Comparison of ENCODE assay signal across 18 mouse cellular contexts in genomic region chr5:110774511-110774910, GRCm38 (mm10).
"Had no signal": no experiment of that assay in that cellular context is flagged by ENCODE, and none has a peak within 500 bp of the region (broad histone marks: within the 10 kb centered on the region; RNA-seq: fewer than 3 reads in every experiment).

No protein-coding gene starts in this region.

- H3K27ac ChIP-seq: kidney, postnatal 0 days; left cerebral cortex, adult 2 months; liver, embryonic 14.5 days; lung, embryonic 15.5 days; midbrain, embryonic 10.5 days; midbrain, embryonic 13.5 days; neural tube, embryonic 13.5 days had no signal

- H3K4me3 ChIP-seq: left cerebral cortex, adult 2 months; lung, embryonic 15.5 days; megakaryocyte, embryonic 14.5 days; midbrain, embryonic 10.5 days; midbrain, embryonic 13.5 days; myocyte; neural tube, embryonic 13.5 days had no signal

- H3K9ac ChIP-seq: liver, embryonic 14.5 days; lung, embryonic 15.5 days; midbrain, embryonic 13.5 days; neural tube, embryonic 13.5 days had no signal

- ATAC-seq: midbrain, embryonic 13.5 days; midbrain, embryonic 16.5 days had no signal

- DNase-seq: layer of hippocampus, postnatal 36 days; lung, adult 18-20 months; lung, postnatal 10 days; lung, postnatal 36 days; retina, postnatal 1 day; thymus, adult 18-20 months; thymus, postnatal 36 days had no signal

- H3K27me3 ChIP-seq: lung, embryonic 15.5 days; megakaryocyte, embryonic 14.5 days; midbrain, embryonic 13.5 days; neural tube, embryonic 13.5 days had no signal

- H3K9me3 ChIP-seq: lung, embryonic 15.5 days; megakaryocyte, embryonic 14.5 days; midbrain, embryonic 10.5 days; midbrain, embryonic 13.5 days; neural tube, embryonic 13.5 days had no signal

- H3K4me2 ChIP-seq: liver, embryonic 11.5 days; lung, embryonic 15.5 days; midbrain, embryonic 13.5 days; neural tube, embryonic 13.5 days had no signal
